Mouse (Mus musculus) kidney, embryonic 16.5 days (tissue): Measurements from ENCODE around the gene Yipf2. TPM values are rescaled to one million over a fixed set of nuclear protein-coding genes. Genes with fewer than 3 reads are reported as not detected.

Experiments
- ATAC-seq: fragments of 200-750 bp; cut with Nextera tagmentation; 2 replicates; pipeline ENCODE4 v1.8.0; 2017; ENCODE audit warnings: moderate TSS enrichment; ENCODE audit not compliant: low FRiP score, low TSS enrichment
- H3K27ac ChIP-seq: fragments of 300-500 bp; sonication (generic); 2 replicates; pipeline ENCODE4 v1.5.1; 2014; ENCODE audit warnings: low read length
- H3K27me3 ChIP-seq: fragments of 300-500 bp; sonication (generic); 2 replicates; pipeline ENCODE4 v1.6.1; 2014; ENCODE audit warnings: low read length, control low read depth, mixed read lengths; ENCODE audit not compliant: insufficient read depth
- H3K36me3 ChIP-seq: fragments of 300-500 bp; sonication (generic); 2 replicates; pipeline ENCODE4 v1.6.1; 2014; ENCODE audit warnings: low read length, control low read depth, mixed read lengths; ENCODE audit not compliant: insufficient read depth
- H3K4me1 ChIP-seq: fragments of 300-500 bp; sonication (generic); 2 replicates; pipeline ENCODE4 v1.6.1; 2014; ENCODE audit warnings: low read length, control low read depth, mixed read lengths; ENCODE audit not compliant: insufficient read depth
- H3K4me2 ChIP-seq: fragments of 300-500 bp; sonication (generic); replicated peaks from 2 replicates; pipeline ENCODE4 v1.6.1; 2014; ENCODE audit warnings: low read depth, low read length
- H3K4me3 ChIP-seq: fragments of 300-500 bp; sonication (generic); 2 replicates; pipeline ENCODE4 v1.5.1; 2014; ENCODE audit warnings: mild to moderate bottlenecking, low read length
- H3K9ac ChIP-seq: fragments of 300-500 bp; sonication (generic); replicated peaks from 2 replicates; pipeline ENCODE4 v1.6.1; 2014; ENCODE audit warnings: low read length
- H3K9me3 ChIP-seq: fragments of 300-500 bp; sonication (generic); 2 replicates; pipeline ENCODE4 v1.6.1; 2016; ENCODE audit warnings: low read length, control low read depth
- WGBS: fragments of 180-500 bp; shearing (Covaris S2); extraction: QIAGEN DNeasy Blood & Tissue Kit; methylation state at CpG from one replicate; pipeline ENCODE4 v1.1.7; 2014; 5-methylcytosine and 5-hydroxymethylcytosine counted together
- polyA plus RNA-seq: library from polyadenylated mRNA; unstranded; fragments of >200 nt; fragmentation: Nextera tagmentation; extraction: Ambion mirVana; gene quantifications from 2 replicates; pipeline ENCODE4 v1.2.1, GENCODE M21; 2015

Yipf2 gene
- polyA plus RNA-seq, 1 experiment from 2014 or later = 40.1 TPM

DNA sequence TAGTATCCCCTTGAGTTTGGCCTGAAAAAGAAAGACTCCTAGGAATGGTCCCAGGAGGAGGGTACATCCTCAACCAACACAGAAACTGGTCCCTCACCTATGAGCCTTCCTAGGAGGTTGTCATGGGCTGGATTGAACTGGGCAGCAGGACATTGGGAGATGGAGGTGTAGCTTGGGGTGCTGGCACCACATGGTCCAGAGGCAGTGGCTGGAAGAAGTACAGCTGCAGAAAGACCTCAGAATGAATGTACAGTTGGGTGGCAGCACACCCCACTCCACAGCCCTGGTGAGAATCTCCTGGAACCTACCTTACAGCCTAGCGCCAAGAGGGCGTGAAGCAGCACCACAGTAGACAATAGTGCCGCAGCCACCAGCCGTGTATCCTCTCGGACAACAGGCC lies 3.1 kb downstream of the Yipf2 start:
- Histone ChIP-seq H3K27me3 (no peaks in the 10 kb centered on the region), H3K36me3 (peaks cover 54% of the 10 kb centered on the region), H3K4me2 (no peak overlapping the region), H3K4me3 (no peak overlapping the region), H3K4me1 (peaks cover 22% of the 10 kb centered on the region), H3K9me3 (no peaks in the 10 kb centered on the region), H3K27ac (no peak overlapping the region), H3K9ac (no peak overlapping the region)
- WGBS = 96% methylated on average over 5 of the region's 5 CpGs
- no peak for ATAC-seq

DNA sequence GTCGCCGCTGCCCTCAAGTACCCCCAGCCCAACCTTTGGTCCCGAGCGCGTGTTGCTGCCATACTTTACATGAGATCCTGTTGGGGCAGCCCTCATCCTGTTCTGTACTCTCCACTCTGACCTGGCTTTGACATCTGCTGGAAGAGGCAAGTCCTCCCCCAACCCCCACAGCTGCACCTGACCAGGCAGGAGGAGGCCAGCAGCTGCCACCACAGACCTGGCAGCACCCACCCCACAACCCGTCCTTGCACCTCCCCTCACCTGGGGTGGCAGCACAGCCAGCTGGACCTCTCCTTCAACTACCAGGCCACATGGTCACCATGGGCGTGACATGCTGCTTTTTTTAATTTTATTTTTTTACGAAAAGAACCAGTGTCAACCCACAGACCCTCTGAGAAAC lies 4.3 kb downstream of the Yipf2 start:
- no peak overlapping the region for H3K27ac ChIP-seq
- H3K4me2 ChIP-seq = no peak overlapping the region
- no peaks in the 10 kb centered on the region for H3K9me3 ChIP-seq
- no peaks in the 10 kb centered on the region for H3K27me3 ChIP-seq
- H3K4me1 ChIP-seq = peaks cover 11% of the 10 kb centered on the region
- ATAC-seq = no peak
- H3K9ac ChIP-seq = no peak overlapping the region
- 91% methylated on average over 8 of the region's 8 CpGs for WGBS
- H3K4me3 ChIP-seq = no peak overlapping the region
- peaks cover 62% of the 10 kb centered on the region for H3K36me3 ChIP-seq

- no peak overlapping the region for H3K4me3 ChIP-seq
- no peak overlapping the region for H3K27ac ChIP-seq
- peaks cover 67% of the 10 kb centered on the region for H3K36me3 ChIP-seq
- H3K9ac ChIP-seq = no peak overlapping the region
- H3K4me2 ChIP-seq = no peak overlapping the region
- no peaks in the 10 kb centered on the region for H3K27me3 ChIP-seq
- ATAC-seq = no peak
- H3K4me1 ChIP-seq = peaks cover 11% of the 10 kb centered on the region
- WGBS = 84% methylated on average over 23 of the region's 23 CpGs
- no peaks in the 10 kb centered on the region for H3K9me3 ChIP-seq
Measured at GRCm38 (mm10) chr9:21587678-21588349, 4.8 kb downstream of the Yipf2 start.

GRCm38 (mm10) chr9:21585401-21585800 lies 7.2 kb downstream of the Yipf2 start:
- no peak overlapping the region for H3K4me3 ChIP-seq
- no peaks in the 10 kb centered on the region for H3K9me3 ChIP-seq
- no peak overlapping the region for H3K9ac ChIP-seq
- ATAC-seq = no peak
- H3K27ac ChIP-seq = no peak overlapping the region
- peaks cover 87% of the 10 kb centered on the region for H3K36me3 ChIP-seq
- H3K4me1 ChIP-seq = no peaks in the 10 kb centered on the region
- H3K27me3 ChIP-seq = no peaks in the 10 kb centered on the region
- 92% methylated on average over 1 of the region's 1 CpGs for WGBS
- no peak overlapping the region for H3K4me2 ChIP-seq

DNA sequence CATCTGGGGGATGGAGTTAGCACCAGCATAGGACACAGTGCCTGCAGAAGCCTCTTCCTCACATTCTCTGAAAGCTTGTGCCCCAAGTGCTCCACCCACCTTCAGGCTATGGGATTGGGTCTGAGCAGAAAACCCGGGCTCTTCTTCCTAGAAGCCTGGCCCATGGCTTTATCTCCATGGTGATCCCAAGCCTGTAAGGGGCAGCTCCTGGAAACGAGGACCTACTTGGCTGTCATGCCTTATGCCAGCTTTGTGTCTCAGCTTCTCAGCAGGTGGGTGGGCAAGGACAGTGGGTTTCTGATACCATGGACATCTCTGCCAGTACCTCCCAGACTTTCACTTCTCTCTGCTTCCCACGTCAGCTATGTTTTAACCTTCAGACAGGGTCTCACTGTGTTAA lies 14.4 kb downstream of the Yipf2 start:
- no peak overlapping the region for H3K4me3 ChIP-seq
- ATAC-seq = no peak
- 80% methylated on average over 3 of the region's 3 CpGs for WGBS
- no peaks in the 10 kb centered on the region for H3K9me3 ChIP-seq
- H3K27ac ChIP-seq = no peak overlapping the region
- H3K9ac ChIP-seq = no peak overlapping the region
- peaks cover 61% of the 10 kb centered on the region for H3K36me3 ChIP-seq
- H3K27me3 ChIP-seq = no peaks in the 10 kb centered on the region
- no peaks in the 10 kb centered on the region for H3K4me1 ChIP-seq
- no peak overlapping the region for H3K4me2 ChIP-seq

DNA sequence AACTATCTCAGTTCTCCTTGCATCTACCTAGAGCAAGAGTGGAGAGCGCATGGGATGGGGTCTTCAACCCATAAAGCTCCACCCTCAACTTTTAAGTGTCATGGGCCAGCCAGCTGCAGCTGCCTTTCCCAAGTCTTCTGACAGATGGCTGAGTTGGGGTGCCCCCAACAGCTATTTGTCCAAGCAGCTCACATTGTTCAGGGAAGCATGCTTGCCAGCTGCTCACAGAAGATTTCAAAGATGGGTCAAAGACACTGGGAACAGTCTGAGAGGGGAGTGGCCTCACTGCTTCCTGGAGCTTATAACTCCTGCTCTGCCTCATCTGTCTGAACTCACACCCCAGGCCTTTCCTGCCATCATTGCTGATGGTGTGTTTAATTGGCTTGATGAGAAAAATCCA lies 16.3 kb downstream of the Yipf2 start:
- no peaks in the 10 kb centered on the region for H3K27me3 ChIP-seq
- ATAC-seq = no peak
- H3K4me3 ChIP-seq = no peak overlapping the region
- 100% methylated on average over 1 of the region's 1 CpGs for WGBS
- H3K27ac ChIP-seq = no peak overlapping the region
- no peaks in the 10 kb centered on the region for H3K9me3 ChIP-seq
- H3K36me3 ChIP-seq = peaks cover 57% of the 10 kb centered on the region
- no peak overlapping the region for H3K4me2 ChIP-seq
- no peaks in the 10 kb centered on the region for H3K4me1 ChIP-seq
- H3K9ac ChIP-seq = no peak overlapping the region

DNA sequence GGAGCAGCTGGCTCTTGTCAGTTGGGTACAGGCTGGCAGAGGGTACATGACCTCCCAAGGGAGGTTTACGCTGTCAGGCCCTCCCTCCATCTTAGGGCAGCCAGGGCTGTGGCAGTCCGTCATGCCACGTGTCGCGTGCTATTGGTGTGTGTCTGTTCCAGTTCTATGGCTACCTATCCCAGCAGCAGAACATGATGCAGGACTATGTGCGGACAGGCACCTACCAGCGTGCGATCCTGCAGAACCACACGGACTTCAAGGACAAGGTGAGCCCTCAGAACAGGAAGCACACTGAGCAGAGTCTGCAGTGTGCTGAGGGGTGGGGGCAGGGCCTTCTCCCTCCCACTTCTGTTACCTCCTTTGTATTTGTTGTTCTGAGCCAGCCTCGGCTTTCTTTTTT lies 17.4 kb downstream of the Yipf2 start:
- H3K4me3 ChIP-seq = no peak overlapping the region
- WGBS = 87% methylated on average over 10 of the region's 10 CpGs
- H3K36me3 ChIP-seq = peaks cover 57% of the 10 kb centered on the region
- H3K4me2 ChIP-seq = no peak overlapping the region
- H3K9ac ChIP-seq = no peak overlapping the region
- 0 out of 2 replicates have a peak, but pooled peaks have one; percentile 20 for ATAC-seq
- H3K9me3 ChIP-seq = no peaks in the 10 kb centered on the region
- no peak overlapping the region for H3K27ac ChIP-seq
- H3K27me3 ChIP-seq = no peaks in the 10 kb centered on the region
- no peaks in the 10 kb centered on the region for H3K4me1 ChIP-seq

DNA sequence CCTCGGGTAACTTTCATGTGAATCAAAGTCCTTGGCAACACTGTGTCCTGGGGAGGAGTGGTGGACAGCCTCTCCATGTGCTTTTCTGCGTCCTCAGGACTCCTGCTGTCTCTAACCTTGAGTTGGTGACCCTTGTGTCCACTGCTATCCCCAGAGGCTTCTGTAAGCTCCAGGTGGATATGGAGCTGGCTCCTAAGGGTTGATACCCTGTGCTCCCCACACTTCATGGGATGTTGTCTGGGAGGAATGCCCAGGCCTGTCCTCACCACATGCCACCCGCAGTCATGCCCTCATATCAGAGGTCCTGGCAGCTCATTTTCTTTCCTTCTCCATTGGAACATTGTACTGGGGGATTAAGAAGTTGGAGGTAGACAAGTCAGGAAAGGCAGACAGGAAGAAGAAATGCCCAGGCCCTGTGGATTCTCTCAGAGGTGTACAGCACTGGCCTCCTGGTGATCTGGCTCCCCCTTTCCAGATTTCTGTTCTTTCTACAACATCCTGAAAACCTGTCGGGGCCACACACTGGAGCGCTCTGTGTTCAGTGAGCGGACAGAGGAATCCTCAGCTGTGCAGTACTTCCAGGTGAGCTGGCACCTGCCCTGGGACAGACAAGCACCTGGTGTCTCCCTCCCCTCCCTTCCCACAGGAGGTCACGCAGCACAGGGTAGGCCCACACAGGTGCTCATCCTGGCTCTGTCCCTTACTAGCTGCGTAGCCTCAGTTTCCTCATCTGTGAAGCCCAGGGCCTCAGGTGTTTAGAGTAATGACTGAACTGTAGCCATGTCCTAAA lies 18.4 kb downstream of the Yipf2 start:
- Histone ChIP-seq H3K4me3 (no peak overlapping the region), H3K27me3 (no peaks in the 10 kb centered on the region), H3K4me1 (no peaks in the 10 kb centered on the region), H3K9ac (no peak overlapping the region), H3K4me2 (no peak overlapping the region), H3K9me3 (no peaks in the 10 kb centered on the region), H3K36me3 (peaks cover 66% of the 10 kb centered on the region), H3K27ac (no peak overlapping the region)
- ATAC-seq = no peak
- WGBS = 95% methylated on average over 8 of the region's 8 CpGs

DNA sequence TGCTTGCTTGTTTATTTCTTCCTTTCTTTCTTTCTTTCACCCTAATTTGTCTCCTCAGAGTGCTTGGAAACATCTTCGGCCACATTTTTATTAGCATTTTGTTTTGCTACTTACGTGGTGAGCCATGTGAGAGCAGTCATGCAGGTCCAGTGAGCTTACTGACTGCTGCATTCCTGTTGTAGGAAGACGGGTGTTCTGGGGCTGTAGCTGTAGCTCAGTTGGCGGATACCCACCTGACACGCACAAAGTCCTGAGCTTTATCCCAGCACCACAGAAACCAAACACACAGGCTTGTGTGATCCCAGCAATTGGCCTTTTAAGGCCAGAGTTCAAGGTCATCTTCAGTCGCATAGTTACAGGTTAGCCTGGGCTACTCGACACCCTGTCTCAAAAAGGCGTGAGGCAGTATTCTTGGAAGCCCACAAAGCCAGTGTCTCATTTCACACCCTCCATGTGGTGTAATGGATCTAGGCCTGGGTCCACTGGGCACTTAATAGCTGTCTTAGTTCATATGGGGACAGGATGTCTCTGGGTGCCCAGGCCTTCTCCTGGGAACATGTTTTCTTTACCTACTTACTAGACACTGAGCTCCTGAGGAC lies 23.9 kb downstream of the Yipf2 start:
- WGBS = 56% methylated on average over 8 of the region's 8 CpGs
- Histone ChIP-seq H3K27me3 (no peaks in the 10 kb centered on the region), H3K27ac (no peak overlapping the region), H3K4me1 (no peaks in the 10 kb centered on the region), H3K4me2 (no peak overlapping the region), H3K36me3 (peaks cover 34% of the 10 kb centered on the region), H3K9ac (no peak overlapping the region), H3K4me3 (no peak overlapping the region), H3K9me3 (no peaks in the 10 kb centered on the region)
- ATAC-seq = no peak

- Histone ChIP-seq H3K4me1 (no peaks in the 10 kb centered on the region), H3K4me3 (no peak overlapping the region), H3K36me3 (peaks cover 25% of the 10 kb centered on the region), H3K27me3 (no peaks in the 10 kb centered on the region), H3K9ac (no peak overlapping the region), H3K27ac (no peak overlapping the region), H3K9me3 (no peaks in the 10 kb centered on the region), H3K4me2 (no peak overlapping the region)
- 85% methylated on average over 2 of the region's 2 CpGs for WGBS
- no peak for ATAC-seq
Measured at GRCm38 (mm10) chr9:21567051-21567450, 25.6 kb downstream of the Yipf2 start.
